Mouse (Mus musculus) ES-E14 (cell line): Measurements from ENCODE around the gene Prss42. TPM values are rescaled to one million over a fixed set of nuclear protein-coding genes. Genes with fewer than 3 reads are reported as not detected.
A peak's percentile ranks its signal among the peaks of the same experiment; 100 is the strongest.

Experiments used
- DNase-seq: peaks from one replicate; pipeline ENCODE4 v3.0.0-alpha.2; 2013; ENCODE audit warnings: low read depth, low spot score
- H3K27ac ChIP-seq: 2 replicates; pipeline ENCODE4 v1.5.1; 2012; ENCODE audit warnings: low read depth, mild to moderate bottlenecking, low read length, moderate library complexity, mixed read lengths; ENCODE audit not compliant: poor library complexity, insufficient read depth, severe bottlenecking
- H3K36me3 ChIP-seq: 2 replicates; pipeline ENCODE4 v1.6.1; 2012; ENCODE audit warnings: mild to moderate bottlenecking, low read length, moderate library complexity, mixed read lengths; ENCODE audit not compliant: control insufficient read depth, poor library complexity, insufficient read depth, severe bottlenecking
- H3K4me1 ChIP-seq, 2 experiments: fragments of 150-350 bp in 1 of 2; sonication (generic) in 1 of 2; 2 replicates each; pipeline ENCODE4 v1.6.1; 2012; ENCODE audit warnings: low read length in 2 of 2, mild to moderate bottlenecking in 1 of 2, mixed read lengths in 1 of 2; ENCODE audit not compliant: control insufficient read depth in 2 of 2, insufficient read depth in 2 of 2, poor library complexity in 1 of 2
- H3K4me3 ChIP-seq, 2 experiments: fragments of 150-350 bp in 1 of 2; sonication (generic) in 1 of 2; 2 replicates each; pipeline ENCODE4 v1.5.1; 2012; ENCODE audit warnings: low read length in 2 of 2, low read depth in 1 of 2, mild to moderate bottlenecking in 1 of 2, mixed read lengths in 1 of 2; ENCODE audit not compliant: insufficient read depth in 1 of 2, poor library complexity in 1 of 2, severe bottlenecking in 1 of 2
- H3K9ac ChIP-seq: 2 replicates; pipeline ENCODE4 v1.6.1; 2012; ENCODE audit warnings: low read depth, mild to moderate bottlenecking, low read length, mixed read lengths; ENCODE audit not compliant: poor library complexity, insufficient read depth, severe bottlenecking
- H3K9me3 ChIP-seq: fragments of 150-350 bp; sonication (generic); 2 replicates; pipeline ENCODE4 v1.6.1; 2012; ENCODE audit warnings: low read depth, mild to moderate bottlenecking, low read length; ENCODE audit not compliant: control insufficient read depth, insufficient read depth
- CHD2 ChIP-seq: IDR thresholded peaks from 2 replicates; pipeline ENCODE4 v1.6.1; 2014; ENCODE audit warnings: mild to moderate bottlenecking, low read depth, low read length, inconsistent platforms
- HCFC1 ChIP-seq: IDR thresholded peaks from 2 replicates; pipeline ENCODE4 v1.6.1; 2012; ENCODE audit warnings: low read length, inconsistent platforms, borderline replicate concordance; ENCODE audit not compliant: insufficient read depth
- MAFK ChIP-seq: IDR thresholded peaks from 2 replicates; pipeline ENCODE4 v1.6.1; 2014; ENCODE audit warnings: mild to moderate bottlenecking, low read depth, low read length, inconsistent platforms; ENCODE audit not compliant: insufficient read depth
- ZC3H11A ChIP-seq: IDR thresholded peaks from 2 replicates; pipeline ENCODE4 v1.6.1; 2012; ENCODE audit warnings: low read depth, mild to moderate bottlenecking, inconsistent platforms, low read length, borderline replicate concordance
- ZNF384 ChIP-seq: IDR thresholded peaks from 2 replicates; pipeline ENCODE4 v1.6.1; 2012; ENCODE audit warnings: low read depth, low read length, inconsistent platforms
- in situ Hi-C, 2 experiments: fragments of 600-800 bp; cut with MboI; formaldehyde crosslinking; loops; one replicate each; pipeline ENCODE4 v1.15.1; 2025; ENCODE audit warnings: low sequenced_read_pairs in 2 of 2, inconsistent platforms in 1 of 2; ENCODE audit not compliant: unreplicated experiment in 2 of 2
- total RNA-seq: library from RNA; depleted of rRNA; stranded (reverse); fragments of 300-350 nt; gene quantifications from 2 replicates; pipeline ENCODE4 v1.2.3, GENCODE M21; 2012

Prss42 gene
- total RNA-seq, 1 experiment: 7.5 TPM

DNA sequence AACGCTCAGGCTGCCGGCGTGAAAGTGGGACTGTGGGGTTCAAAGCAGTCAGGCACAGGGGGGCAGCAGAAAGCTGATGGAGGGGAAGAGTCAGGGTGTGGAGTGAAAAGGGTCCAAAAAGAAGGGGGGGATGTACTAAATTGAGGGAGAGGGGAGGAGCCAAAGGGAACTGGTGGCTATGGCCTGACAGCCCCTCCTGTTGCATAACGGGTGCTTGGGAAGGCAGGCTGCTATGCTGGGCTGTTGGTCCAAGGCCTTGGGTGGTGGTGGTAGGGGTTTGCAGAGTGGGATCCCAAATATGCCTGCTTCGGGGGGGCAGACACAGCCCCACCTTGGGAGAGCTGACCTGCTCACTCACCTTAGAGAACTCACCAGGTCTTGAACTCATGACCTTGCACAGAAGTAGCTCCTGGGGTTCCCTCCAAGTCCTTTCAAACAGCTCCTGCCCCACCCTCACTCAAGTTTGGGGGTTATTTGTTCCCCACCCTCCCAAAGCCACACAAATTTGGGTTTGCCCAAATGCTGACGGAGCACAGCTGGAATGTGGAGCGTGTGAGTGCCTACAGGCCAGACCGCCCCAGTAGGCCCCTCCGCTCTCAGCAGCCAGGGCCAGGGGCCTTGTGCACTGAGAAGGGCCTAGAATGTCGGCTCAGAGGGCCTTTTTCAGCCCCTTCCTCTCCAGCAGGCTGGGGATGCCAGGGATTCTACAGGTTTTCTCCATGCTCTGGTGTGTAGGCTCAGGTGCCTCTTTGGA lies 22.5 kb upstream of the Prss42 start:
- Histone ChIP-seq H3K4me3 (peak overlapping the region in 1 of 2 experiments; percentile 3; a peak in 1 of 4 replicates), H3K4me1 (no peaks in the 10 kb centered on the region), H3K36me3 (no peaks in the 10 kb centered on the region), H3K9me3 (no peaks in the 10 kb centered on the region), H3K9ac (no peak overlapping the region), H3K27ac (no peak overlapping the region)
- in situ Hi-C loops: no loop called here
- no peak for DNase-seq
- TF ChIP-seq MAFK: no peak
- no peak for TF ChIP-seq ZNF384
- TF ChIP-seq HCFC1: no peak

DNA sequence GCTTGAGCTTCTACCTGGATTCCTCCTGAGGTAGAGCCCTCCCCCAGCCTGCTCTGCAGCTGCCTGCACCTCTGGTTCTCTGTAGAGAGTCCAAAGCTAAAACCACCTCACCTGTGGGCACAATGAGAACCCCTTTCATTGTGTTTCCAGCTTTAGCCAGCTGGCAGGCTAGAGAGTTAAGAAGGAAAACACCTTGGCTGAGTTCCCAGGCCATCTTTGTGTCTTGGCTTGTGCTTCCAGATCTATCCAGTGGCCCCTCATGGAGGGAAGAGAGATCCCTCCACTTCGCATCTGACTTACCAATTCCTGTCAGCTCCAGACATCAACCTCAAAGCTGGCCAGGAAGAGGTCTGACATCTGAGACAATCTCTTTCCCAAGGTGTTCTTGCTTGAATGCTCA lies 19.9 kb upstream of the Prss42 start:
- Histone ChIP-seq H3K9ac (no peak overlapping the region), H3K27ac (no peak overlapping the region), H3K4me1 (no peaks in the 10 kb centered on the region), H3K9me3 (no peaks in the 10 kb centered on the region), H3K36me3 (no peaks in the 10 kb centered on the region), H3K4me3 (no peak overlapping the region)
- DNase-seq: no peak
- in situ Hi-C loops: no loop called here
- TF ChIP-seq ZC3H11A: no peak
- TF ChIP-seq MAFK: no peak
- TF ChIP-seq HCFC1: no peak

DNA sequence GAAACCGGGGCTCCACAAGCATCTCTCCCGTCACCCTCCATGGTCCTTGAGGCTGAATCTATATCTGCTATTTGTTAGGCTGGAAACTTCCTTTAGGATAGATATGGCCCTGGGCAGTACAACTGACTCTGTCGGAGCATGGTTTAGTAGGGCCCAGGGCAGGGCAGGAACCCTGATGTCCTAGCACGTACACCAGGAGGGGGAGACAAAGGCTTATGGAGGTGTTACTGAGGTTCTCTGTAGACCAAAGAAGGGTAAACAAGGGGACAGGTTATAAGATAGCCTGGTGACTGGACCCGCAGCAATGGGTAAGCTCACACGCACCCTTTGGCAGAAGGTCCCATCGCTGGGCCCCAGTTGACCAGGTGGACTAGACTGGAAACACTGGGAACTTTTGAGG lies 19.4 kb upstream of the Prss42 start:
- no peaks in the 10 kb centered on the region for H3K36me3 ChIP-seq
- H3K4me1 ChIP-seq: no peaks in the 10 kb centered on the region
- TF ChIP-seq ZNF384: no peak
- no peak for TF ChIP-seq ZC3H11A
- TF ChIP-seq HCFC1: no peak
- no peak for TF ChIP-seq MAFK
- TF ChIP-seq CHD2: no peak
- in situ Hi-C loops: no loop called here
- no peak for DNase-seq
- H3K9ac ChIP-seq: no peak overlapping the region
- H3K27ac ChIP-seq: no peak overlapping the region
- H3K9me3 ChIP-seq: no peaks in the 10 kb centered on the region
- no peak overlapping the region for H3K4me3 ChIP-seq

DNA sequence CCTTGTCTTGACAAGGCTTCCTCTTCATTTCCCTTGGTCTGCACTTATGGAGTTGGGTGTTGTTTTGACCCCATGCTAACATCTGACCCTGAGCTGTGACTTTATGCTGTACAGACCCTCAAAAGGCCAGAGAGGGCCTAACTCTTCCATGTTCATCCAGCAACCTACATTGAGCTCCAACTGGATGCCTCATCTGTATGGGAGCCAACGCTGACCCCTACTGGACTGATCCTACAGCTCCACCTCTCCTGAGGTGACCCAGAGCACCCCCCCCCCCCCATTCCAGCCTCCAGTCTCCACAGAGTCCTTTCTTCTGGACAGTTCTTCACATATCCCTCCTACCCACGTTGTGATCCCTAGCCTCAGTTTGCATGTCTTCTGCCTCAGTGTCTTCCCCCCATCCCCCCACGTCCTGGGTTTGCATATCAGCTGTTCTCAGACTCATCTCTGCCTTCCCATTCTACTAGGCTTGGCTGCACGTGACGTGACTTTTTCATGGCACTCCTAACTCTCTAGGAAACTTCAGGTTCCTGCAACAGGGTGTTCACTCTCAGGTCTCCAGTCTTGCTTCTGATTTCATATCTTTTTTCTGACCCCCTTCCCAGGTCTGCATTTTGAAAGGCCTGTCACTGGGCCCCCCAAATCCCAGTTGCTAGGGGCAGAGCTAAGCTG lies 18.6 kb upstream of the Prss42 start:
- no peaks in the 10 kb centered on the region for H3K9me3 ChIP-seq
- TF ChIP-seq HCFC1 (no peak), ZNF384 (no peak), ZC3H11A (no peak), CHD2 (no peak), MAFK (no peak)
- in situ Hi-C loops: no loop called here
- DNase-seq: no peak
- H3K36me3 ChIP-seq: no peaks in the 10 kb centered on the region
- no peaks in the 10 kb centered on the region for H3K4me1 ChIP-seq
- H3K27ac ChIP-seq: no peak overlapping the region
- H3K9ac ChIP-seq: no peak overlapping the region
- no peak overlapping the region for H3K4me3 ChIP-seq
